Mouse (Mus musculus): Measurements from ENCODE around the gene Nectin1. TPM values are rescaled to one million over a fixed set of nuclear protein-coding genes. Genes with fewer than 3 reads are reported as not detected.

Nectin1 gene
- polyA plus RNA-seq, 1 experiment from 2014 or later: 9.0 TPM

DNA sequence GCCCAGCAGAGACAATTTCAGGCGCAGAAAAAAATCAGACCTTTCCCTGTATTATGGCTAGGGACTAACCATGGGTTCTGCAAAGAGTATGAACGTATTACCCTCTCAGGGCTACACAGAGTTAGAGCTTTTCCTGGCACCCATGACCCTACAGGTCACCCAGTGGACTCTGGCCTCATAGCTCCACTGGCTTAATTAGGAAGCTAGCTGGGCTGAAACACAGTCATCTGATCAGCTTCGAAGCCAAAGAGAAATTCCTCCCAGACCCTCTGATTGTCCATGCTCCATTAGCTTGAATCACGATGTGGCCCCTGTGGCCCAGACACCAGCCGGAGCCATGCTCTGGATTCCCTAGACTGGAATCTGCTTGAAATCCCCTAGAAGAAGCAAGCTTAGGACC is 10.3 kb downstream of the Nectin1 start:
- no peak overlapping the region for H3K9ac ChIP-seq (ENCODE audit: low read depth, low read length)
- no peak for DNase-seq (ENCODE audit: low spot score)
- WGBS: 72% methylated on average over 5 of the region's 5 CpGs
- no peaks in the 10 kb centered on the region for H3K27me3 ChIP-seq (replicated peaks; ENCODE audit: control insufficient read depth, insufficient read depth, low read length)
- peaks cover 15% of the 10 kb centered on the region for H3K4me1 ChIP-seq (ENCODE audit: control insufficient read depth, insufficient read depth, low read length)
- no peaks in the 10 kb centered on the region for H3K9me3 ChIP-seq (ENCODE audit: control insufficient read depth, low read length)
- no peaks in the 10 kb centered on the region for H3K36me3 ChIP-seq (ENCODE audit: control insufficient read depth, insufficient read depth, low read length)
- H3K27ac ChIP-seq (replicated peaks; ENCODE audit: low read depth, low read length): no peak overlapping the region
- no peak overlapping the region for H3K4me2 ChIP-seq (ENCODE audit: low read depth, low read length)
- no peak for ATAC-seq (ENCODE audit: low read depth)
- no peak overlapping the region for H3K4me3 ChIP-seq (ENCODE audit: low read depth, low read length)

DNA sequence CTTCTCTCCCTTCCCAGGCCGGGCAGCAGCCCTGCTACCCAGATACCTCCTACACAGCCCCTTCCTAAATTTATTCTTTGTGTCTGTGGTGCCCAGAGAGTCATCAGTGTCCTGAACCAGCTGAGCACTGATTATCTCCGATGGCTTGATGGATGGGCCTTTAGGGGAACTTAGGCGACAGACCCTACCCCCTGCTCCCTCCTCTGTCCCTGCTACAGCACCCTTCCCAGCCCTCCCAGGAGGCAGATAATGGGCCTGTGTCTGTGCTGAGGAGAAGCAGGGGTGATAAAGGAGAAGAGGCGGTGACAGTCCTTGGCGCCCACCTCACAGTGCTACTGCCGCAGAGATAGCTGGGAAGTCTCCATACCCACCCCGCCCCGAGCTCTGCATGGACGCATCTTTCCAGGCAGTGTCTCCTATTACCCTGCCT is 11.0 kb downstream of the Nectin1 start:
- peaks cover 15% of the 10 kb centered on the region for H3K4me1 ChIP-seq (ENCODE audit: control insufficient read depth, insufficient read depth, low read length)
- H3K27ac ChIP-seq (replicated peaks; ENCODE audit: low read depth, low read length): no peak overlapping the region
- WGBS: 69% methylated on average over 7 of the region's 9 CpGs
- no peak overlapping the region for H3K4me2 ChIP-seq (ENCODE audit: low read depth, low read length)
- H3K27me3 ChIP-seq (replicated peaks; ENCODE audit: control insufficient read depth, insufficient read depth, low read length): no peaks in the 10 kb centered on the region
- H3K36me3 ChIP-seq (ENCODE audit: control insufficient read depth, insufficient read depth, low read length): no peaks in the 10 kb centered on the region
- DNase-seq (ENCODE audit: low spot score) (no peak), ATAC-seq (ENCODE audit: low read depth) (no peak)
- H3K9me3 ChIP-seq (ENCODE audit: control insufficient read depth, low read length): no peaks in the 10 kb centered on the region
- H3K9ac ChIP-seq (ENCODE audit: low read depth, low read length): no peak overlapping the region
- H3K4me3 ChIP-seq (ENCODE audit: low read depth, low read length): no peak overlapping the region

DNA sequence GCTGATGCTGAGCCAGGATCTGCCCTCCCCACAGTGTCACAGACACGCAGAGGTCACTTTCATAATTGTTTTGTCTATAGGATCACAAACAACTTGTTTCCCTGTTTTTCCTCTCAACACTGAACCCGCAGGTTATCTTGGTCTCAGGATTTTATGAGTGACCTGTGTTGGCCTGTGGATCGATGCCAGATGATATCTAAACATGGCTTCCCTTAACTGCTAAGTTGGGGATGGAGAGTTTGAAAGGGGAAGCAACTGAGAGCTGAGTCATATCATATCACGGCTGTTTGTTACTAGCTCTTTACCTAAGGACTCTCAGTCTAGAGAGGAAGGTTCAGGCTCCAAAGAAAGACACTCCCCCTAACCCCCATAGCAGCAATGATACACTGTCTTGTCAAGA is 11.7 kb downstream of the Nectin1 start:
- Histone ChIP-seq H3K36me3 (ENCODE audit: control insufficient read depth, insufficient read depth, low read length) (no peaks in the 10 kb centered on the region), H3K4me1 (ENCODE audit: control insufficient read depth, insufficient read depth, low read length) (peaks cover 15% of the 10 kb centered on the region), H3K9me3 (ENCODE audit: control insufficient read depth, low read length) (no peaks in the 10 kb centered on the region), H3K27me3 (replicated peaks; ENCODE audit: control insufficient read depth, insufficient read depth, low read length) (no peaks in the 10 kb centered on the region), H3K27ac (replicated peaks; ENCODE audit: low read depth, low read length) (no peak overlapping the region), H3K9ac (ENCODE audit: low read depth, low read length) (no peak overlapping the region), H3K4me3 (ENCODE audit: low read depth, low read length) (no peak overlapping the region), H3K4me2 (ENCODE audit: low read depth, low read length) (no peak overlapping the region)
- 66% methylated on average over 4 of the region's 4 CpGs for WGBS
- no peak for DNase-seq (ENCODE audit: low spot score)
- ATAC-seq (ENCODE audit: low read depth): no peak

DNA sequence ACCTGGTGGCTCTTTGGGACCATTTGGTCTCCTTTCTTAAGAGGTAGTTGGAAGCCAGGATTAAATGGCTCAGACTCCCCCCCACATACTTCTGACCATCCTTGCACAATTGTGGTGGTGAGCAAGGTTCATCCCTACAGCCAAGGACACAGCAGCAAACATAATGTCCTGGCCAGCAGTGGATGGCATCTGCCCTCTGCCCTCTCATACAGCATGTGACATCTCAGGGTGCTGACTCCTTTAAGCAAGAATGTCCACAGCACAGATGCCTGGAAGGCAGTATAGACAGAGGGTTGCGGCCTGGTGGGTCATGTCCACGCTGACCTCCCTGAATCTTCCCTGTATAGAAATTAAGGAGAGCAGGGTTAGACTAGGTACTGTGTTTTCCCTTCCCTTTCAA is 12.1 kb downstream of the Nectin1 start:
- no peak overlapping the region for H3K27ac ChIP-seq (replicated peaks; ENCODE audit: low read depth, low read length)
- DNase-seq (ENCODE audit: low spot score) (no peak), ATAC-seq (ENCODE audit: low read depth) (no peak)
- H3K4me3 ChIP-seq (ENCODE audit: low read depth, low read length): no peak overlapping the region
- H3K9me3 ChIP-seq (ENCODE audit: control insufficient read depth, low read length): no peaks in the 10 kb centered on the region
- 85% methylated on average over 2 of the region's 2 CpGs for WGBS
- H3K36me3 ChIP-seq (ENCODE audit: control insufficient read depth, insufficient read depth, low read length): no peaks in the 10 kb centered on the region
- no peak overlapping the region for H3K9ac ChIP-seq (ENCODE audit: low read depth, low read length)
- peaks cover 15% of the 10 kb centered on the region for H3K4me1 ChIP-seq (ENCODE audit: control insufficient read depth, insufficient read depth, low read length)
- no peak overlapping the region for H3K4me2 ChIP-seq (ENCODE audit: low read depth, low read length)
- H3K27me3 ChIP-seq (replicated peaks; ENCODE audit: control insufficient read depth, insufficient read depth, low read length): no peaks in the 10 kb centered on the region

DNA sequence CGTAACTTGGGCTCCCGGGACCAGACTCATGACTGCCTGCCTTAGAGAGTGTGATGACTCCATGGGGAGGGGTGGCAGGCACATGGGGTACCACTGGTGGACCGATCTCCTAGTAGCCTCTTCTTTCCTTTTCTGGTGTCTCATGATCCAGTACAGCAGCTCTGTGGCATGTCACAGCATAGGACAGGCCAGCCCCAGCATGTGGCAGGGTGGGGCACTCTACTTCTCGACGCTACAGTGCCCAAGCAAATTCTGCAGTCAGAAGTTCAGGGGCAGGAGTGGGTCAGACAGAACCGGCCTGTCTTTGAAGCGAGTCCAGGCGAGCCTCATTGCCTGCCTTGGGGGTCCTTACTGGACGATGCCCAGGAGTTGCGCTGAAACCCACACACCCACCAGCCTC is 13.4 kb downstream of the Nectin1 start:
- H3K27ac ChIP-seq (replicated peaks; ENCODE audit: low read depth, low read length): no peak overlapping the region
- WGBS: 58% methylated on average over 9 of the region's 10 CpGs
- no peaks in the 10 kb centered on the region for H3K9me3 ChIP-seq (ENCODE audit: control insufficient read depth, low read length)
- DNase-seq (ENCODE audit: low spot score) (no peak), ATAC-seq (ENCODE audit: low read depth) (peak; percentile 27; the same call in 1 of the 2 replicates)
- no peak overlapping the region for H3K4me2 ChIP-seq (ENCODE audit: low read depth, low read length)
- H3K4me1 ChIP-seq (ENCODE audit: control insufficient read depth, insufficient read depth, low read length): peaks cover 15% of the 10 kb centered on the region
- no peaks in the 10 kb centered on the region for H3K27me3 ChIP-seq (replicated peaks; ENCODE audit: control insufficient read depth, insufficient read depth, low read length)
- no peak overlapping the region for H3K9ac ChIP-seq (ENCODE audit: low read depth, low read length)
- no peaks in the 10 kb centered on the region for H3K36me3 ChIP-seq (ENCODE audit: control insufficient read depth, insufficient read depth, low read length)
- no peak overlapping the region for H3K4me3 ChIP-seq (ENCODE audit: low read depth, low read length)

DNA sequence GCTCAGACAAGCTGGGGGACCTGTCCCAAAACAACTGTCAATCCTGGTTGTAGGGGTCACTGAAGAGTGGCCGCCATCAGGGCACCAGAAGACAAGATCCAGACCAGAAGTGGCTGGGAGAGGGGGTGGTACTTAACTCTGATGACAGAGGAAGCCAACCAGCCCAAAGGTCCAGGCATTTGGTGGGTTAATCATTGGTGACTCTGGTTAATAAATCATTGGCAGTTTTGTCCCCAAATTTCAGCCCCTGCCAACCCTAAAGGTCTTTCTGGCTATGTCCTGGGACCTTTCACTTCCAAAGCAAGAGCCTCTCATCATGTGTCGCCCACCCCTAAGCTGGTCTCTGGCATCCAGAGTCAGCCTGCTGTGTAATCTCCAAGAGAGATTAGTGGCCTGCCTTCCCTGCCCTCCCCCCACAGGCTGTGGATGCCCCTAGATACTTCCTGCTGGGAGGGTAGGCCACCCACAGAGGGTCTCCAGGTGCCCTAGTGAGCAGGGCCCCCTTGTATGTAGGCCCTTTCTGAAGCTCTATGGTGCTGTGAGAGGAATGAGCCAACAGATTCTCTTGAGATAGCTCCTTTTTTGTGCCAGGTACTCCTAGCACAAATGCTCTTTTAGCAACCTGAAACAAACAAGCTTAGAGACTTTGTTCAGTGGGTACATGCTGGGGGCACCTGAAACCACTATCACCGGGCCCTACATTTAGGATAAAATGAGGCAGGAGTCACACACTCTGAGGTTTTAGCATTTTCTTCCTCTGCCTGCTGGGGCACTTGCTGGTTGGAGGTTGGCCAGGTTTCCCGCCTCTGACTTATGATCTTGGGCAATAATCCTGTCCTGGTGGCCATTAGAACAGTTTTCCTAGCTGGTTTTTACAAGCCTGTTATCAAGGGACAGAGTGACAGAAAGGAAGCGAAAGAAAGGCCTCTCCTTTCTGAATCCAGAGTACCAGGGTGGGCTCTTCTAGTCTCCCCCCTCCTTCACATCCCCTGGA is 14.5 kb downstream of the Nectin1 start:
- Histone ChIP-seq H3K27ac (replicated peaks; ENCODE audit: low read depth, low read length) (no peak overlapping the region), H3K27me3 (replicated peaks; ENCODE audit: control insufficient read depth, insufficient read depth, low read length) (no peaks in the 10 kb centered on the region), H3K9ac (ENCODE audit: low read depth, low read length) (no peak overlapping the region), H3K4me2 (ENCODE audit: low read depth, low read length) (no peak overlapping the region), H3K36me3 (ENCODE audit: control insufficient read depth, insufficient read depth, low read length) (no peaks in the 10 kb centered on the region), H3K4me1 (ENCODE audit: control insufficient read depth, insufficient read depth, low read length) (peaks cover 15% of the 10 kb centered on the region), H3K4me3 (ENCODE audit: low read depth, low read length) (no peak overlapping the region), H3K9me3 (ENCODE audit: control insufficient read depth, low read length) (no peaks in the 10 kb centered on the region)
- ATAC-seq (ENCODE audit: low read depth): no peak
- WGBS: 68% methylated on average over 5 of the region's 5 CpGs
- DNase-seq (ENCODE audit: low spot score): no peak

DNA sequence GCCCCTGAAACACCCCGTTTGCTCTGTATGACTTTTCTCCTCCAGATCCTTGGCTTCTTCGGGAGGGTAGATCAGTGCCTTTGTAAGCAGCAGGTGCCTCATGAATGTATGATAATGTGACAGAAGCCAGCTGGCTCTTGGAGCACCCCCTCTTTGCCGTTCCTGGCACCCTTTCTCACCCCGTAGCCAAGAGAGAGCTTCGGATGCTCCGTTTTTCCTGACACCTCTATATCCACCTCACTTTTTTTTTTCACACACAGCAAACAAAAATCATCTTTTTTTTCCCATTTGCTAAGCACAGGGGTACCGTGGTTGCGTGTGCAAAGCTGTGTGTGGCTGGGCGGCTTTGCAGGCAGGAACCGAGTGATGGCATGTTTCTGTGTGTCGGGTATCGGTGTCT is 16.3 kb downstream of the Nectin1 start:
- H3K9ac ChIP-seq (ENCODE audit: low read depth, low read length): no peak overlapping the region

DNA sequence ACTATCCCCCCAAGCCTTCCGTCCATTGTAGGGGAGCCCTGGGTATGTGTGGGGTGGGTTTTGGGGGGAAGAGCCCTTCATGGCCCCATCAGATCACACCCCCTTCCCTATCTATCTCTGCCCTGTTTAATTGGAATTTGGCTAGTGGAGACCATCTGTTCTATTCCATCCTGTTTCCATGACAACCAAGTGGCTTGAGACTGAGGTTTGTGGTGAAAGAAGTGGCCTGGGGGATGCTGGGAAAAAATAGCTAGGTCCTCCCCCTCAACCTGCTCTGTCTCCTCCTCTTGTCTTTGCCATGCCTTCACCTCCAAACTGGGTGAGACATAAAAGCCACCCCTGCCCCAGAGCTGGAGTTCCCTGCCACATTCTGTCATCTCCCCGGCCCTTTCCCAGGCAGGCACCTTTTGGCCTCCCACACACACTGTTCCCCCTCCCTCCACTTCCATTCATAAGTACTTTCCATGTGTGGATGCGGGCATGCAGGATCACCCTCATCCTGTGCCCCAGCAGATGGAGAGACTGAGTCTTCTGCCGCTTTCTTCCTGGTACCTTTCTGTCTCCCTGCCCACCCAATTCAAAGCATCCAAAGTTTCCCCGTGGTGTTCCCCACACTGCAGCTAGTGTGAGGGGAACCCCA is 17.5 kb downstream of the Nectin1 start:
- no peak overlapping the region for H3K27ac ChIP-seq (replicated peaks; ENCODE audit: low read depth, low read length)
- ATAC-seq (ENCODE audit: low read depth) (no peak), DNase-seq (ENCODE audit: low spot score) (peak; percentile 69)
- no peak overlapping the region for H3K4me2 ChIP-seq (ENCODE audit: low read depth, low read length)
- H3K4me3 ChIP-seq (ENCODE audit: low read depth, low read length): no peak overlapping the region
- H3K9me3 ChIP-seq (ENCODE audit: control insufficient read depth, low read length): no peaks in the 10 kb centered on the region
- peaks cover 14% of the 10 kb centered on the region for H3K4me1 ChIP-seq (ENCODE audit: control insufficient read depth, insufficient read depth, low read length)
- no peak overlapping the region for H3K9ac ChIP-seq (ENCODE audit: low read depth, low read length)
- WGBS: 68% methylated on average over 5 of the region's 5 CpGs
- no peaks in the 10 kb centered on the region for H3K27me3 ChIP-seq (replicated peaks; ENCODE audit: control insufficient read depth, insufficient read depth, low read length)
- H3K36me3 ChIP-seq (ENCODE audit: control insufficient read depth, insufficient read depth, low read length): no peaks in the 10 kb centered on the region

More for the DNA sequence above, 16.3 kb downstream of the Nectin1 start:
- no peak for ATAC-seq (ENCODE audit: low read depth)
- H3K9me3 ChIP-seq (ENCODE audit: control insufficient read depth, low read length): no peaks in the 10 kb centered on the region
- peaks cover 15% of the 10 kb centered on the region for H3K4me1 ChIP-seq (ENCODE audit: control insufficient read depth, insufficient read depth, low read length)
- H3K4me2 ChIP-seq (ENCODE audit: low read depth, low read length): no peak overlapping the region
- no peaks in the 10 kb centered on the region for H3K36me3 ChIP-seq (ENCODE audit: control insufficient read depth, insufficient read depth, low read length)
- H3K27ac ChIP-seq (replicated peaks; ENCODE audit: low read depth, low read length): no peak overlapping the region
- H3K4me3 ChIP-seq (ENCODE audit: low read depth, low read length): no peak overlapping the region
- DNase-seq (ENCODE audit: low spot score): no peak
- no peaks in the 10 kb centered on the region for H3K27me3 ChIP-seq (replicated peaks; ENCODE audit: control insufficient read depth, insufficient read depth, low read length)
- WGBS: 84% methylated on average over 12 of the region's 12 CpGs

All from embryonic facial prominence, embryonic 14.5 days (tissue).